ENCODE assay signal across 1 mouse cellular context in genomic region chr2:136891068-136891950, GRCm38 (mm10).
TF ChIP-seq lines count a peak whose summit lies in the region.

Slx4ip (plus strand) TSS chr2:136891218.
AL731706.1 (minus strand) TSS chr2:136891389.
Mkks (minus strand) TSS chr2:136891389.

TF ChIP-seq in CH12.LX, 34 proteins besides CTCF, POLR2A, EP300 and RAD21 (continued from another document):
- peak; percentile 72 for TF ChIP-seq HCFC1 (IDR thresholded peaks at IDR 0.05; ENCODE audit: low read depth, low read length)
- 0 out of 2 replicates have a peak, but pooled peaks have one; percentile 16 for TF ChIP-seq JUN (IDR thresholded peaks at IDR 0.05; ENCODE audit: insufficient read depth, low read depth, low read length)
- 0 out of 2 replicates have a peak, but pooled peaks have one; percentile 25 for TF ChIP-seq CHD1 (IDR thresholded peaks at IDR 0.05; ENCODE audit: low read depth, low read length)
- TF ChIP-seq E2F4 (IDR thresholded peaks at IDR 0.05; ENCODE audit: insufficient replicate concordance, low read depth, low read length), result no peak
- peak; percentile 85 for TF ChIP-seq NRF1 (IDR thresholded peaks at IDR 0.05; ENCODE audit: low read depth, low read length)
- peak; percentile 54; the same call in 1 of the 2 replicates for TF ChIP-seq BHLHE40 (IDR thresholded peaks at IDR 0.05; ENCODE audit: low read depth, low read length)
- peak; percentile 92; the same call in 1 of the 2 replicates for TF ChIP-seq NELFE (IDR thresholded peaks at IDR 0.05; ENCODE audit: low read depth, low read length)
- TF ChIP-seq ELF1 (IDR thresholded peaks at IDR 0.05; ENCODE audit: low read depth, low read length), result peak; percentile 88
- TF ChIP-seq JUND (conservative IDR thresholded peaks at IDR 0.05; ENCODE audit: low read depth, low read length), result 0 out of 2 replicates have a peak, but pooled peaks have one; percentile 8
- no peak; the same call in 1 of the 2 replicates for TF ChIP-seq MXI1 (IDR thresholded peaks at IDR 0.05; ENCODE audit: low read depth, low read length)
- TF ChIP-seq MYC (IDR thresholded peaks at IDR 0.05; ENCODE audit: low read depth, low read length), result no peak
- TF ChIP-seq KAT2A (IDR thresholded peaks at IDR 0.05; ENCODE audit: insufficient replicate concordance, low read length), result peak; percentile 75; the same call in 1 of the 2 replicates
- peak; percentile 69 for TF ChIP-seq TCF12 (IDR thresholded peaks at IDR 0.05; ENCODE audit: low read depth, low read length)
- no peak for TF ChIP-seq ZNF384 (IDR thresholded peaks at IDR 0.05; ENCODE audit: low read depth, low read length)
- TF ChIP-seq TBP (conservative IDR thresholded peaks at IDR 0.05; ENCODE audit: low read depth, low read length), result peak; percentile 84
- no peak for TF ChIP-seq USF2 (conservative IDR thresholded peaks at IDR 0.05; ENCODE audit: low read depth, low read length)
- no peak for TF ChIP-seq MEF2A (IDR thresholded peaks at IDR 0.05; ENCODE audit: borderline replicate concordance, low read depth, low read length)
- TF ChIP-seq MAX (IDR thresholded peaks at IDR 0.05; ENCODE audit: low read length), result peak; percentile 87; the same call in 1 of the 2 replicates
- peak; percentile 86 for TF ChIP-seq POLR2AphosphoS2 (IDR thresholded peaks at IDR 0.05; ENCODE audit: low read depth, low read length)
- peak; percentile 55; the same call in 1 of the 2 replicates for TF ChIP-seq CHD2 (IDR thresholded peaks at IDR 0.05; ENCODE audit: low read length)
- TF ChIP-seq SMC3 (IDR thresholded peaks at IDR 0.05; ENCODE audit: low read depth, low read length), result no peak
- TF ChIP-seq ETS1 (conservative IDR thresholded peaks at IDR 0.05; ENCODE audit: low read depth, low read length), result 0 out of 2 replicates have a peak, but pooled peaks have one; percentile 4
- TF ChIP-seq MAFK (IDR thresholded peaks at IDR 0.05; ENCODE audit: insufficient replicate concordance, low read length), result no peak
- TF ChIP-seq UBTF (IDR thresholded peaks at IDR 0.05; ENCODE audit: low read depth, low read length), result no peak
